Mouse (Mus musculus) megakaryocyte, embryonic 14.5 days (primary cell): ENCODE measurements around the gene Nebl.

ENCODE experiments used
- FLI1 ChIP-seq: IDR thresholded peaks from 2 replicates; pipeline ENCODE4 v1.6.1; 2012; ENCODE audit warnings: low read length, inconsistent platforms, mixed read lengths
- GATA1 ChIP-seq: IDR thresholded peaks from 3 replicates; pipeline ENCODE4 v1.6.1; 2012; ENCODE audit warnings: mixed read lengths, low read length, inconsistent platforms, borderline replicate concordance

DNA sequence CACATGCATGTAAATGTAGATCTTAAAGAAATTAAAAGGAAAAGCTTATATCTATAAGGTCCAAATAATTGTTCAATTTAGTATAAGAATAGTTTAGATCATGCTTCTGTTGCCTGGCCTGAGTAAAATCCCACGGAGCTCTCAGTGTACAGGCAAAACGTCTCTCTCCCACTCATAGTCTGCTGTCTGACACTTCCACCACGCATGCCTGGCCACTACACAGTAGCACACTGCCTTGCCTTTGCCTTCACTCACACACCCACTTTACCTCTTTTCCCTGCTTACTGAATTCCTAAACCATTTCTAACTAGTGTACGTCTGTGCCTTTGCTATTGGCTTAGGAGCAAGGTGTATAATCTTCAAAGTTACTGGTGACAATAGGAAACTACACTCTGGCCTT is 302.2 kb downstream of the Nebl start:
- TF ChIP-seq GATA1 (no peak), FLI1 (no peak)
